Mouse (Mus musculus) monocyte, adult 59 days (primary cell): ENCODE data around the gene Rhobtb1. TPM values are rescaled to one million over a fixed set of nuclear protein-coding genes. Genes with fewer than 3 reads are reported as not detected.

Experiments used
- total RNA-seq, 2 experiments: library from RNA; stranded (reverse); gene quantifications; one replicate each; pipeline ENCODE4 v1.2.4; 2023

Rhobtb1 gene
- 1 to 10 TPM; 6.2 to 7.0 TPM for total RNA-seq

DNA sequence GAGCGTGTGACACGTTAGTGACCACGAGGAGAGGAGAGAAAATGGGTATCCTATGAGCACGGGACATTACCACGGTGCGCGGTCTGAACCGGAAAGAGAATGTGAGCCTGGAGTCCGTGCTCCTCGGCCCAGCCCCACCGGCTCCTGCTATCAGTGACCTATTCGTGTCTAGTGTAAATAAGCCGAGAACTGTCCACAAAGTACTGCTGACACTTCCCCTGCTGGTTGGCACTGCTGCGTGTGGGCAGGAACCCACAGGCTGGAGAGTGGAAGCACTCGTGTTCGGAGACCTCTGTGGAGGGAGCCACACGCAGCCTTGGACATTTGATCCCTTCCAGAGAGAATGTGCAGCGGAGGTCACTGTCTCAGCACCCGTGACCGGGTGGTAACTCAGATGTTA lies at the start of gene Rhobtb1:
Gene Rhobtb1 (plus strand): TSS at position 390 of the 400 bp plus-strand sequence.

GRCm38 (mm10) chr10:69212542-69213440 lies 61.6 kb downstream of the Rhobtb1 start, which contains the start of gene A930033H14Rik:
TSS of gene A930033H14Rik (minus strand) at chr10:69213098.

Other genes starting within 250 kb of the Rhobtb1 start
- under 1 TPM; 0.37 to 0.79 TPM for gene A930033H14Rik, start 61.7 kb downstream of the Rhobtb1 start, total RNA-seq
- 1 to 10 TPM; 1.3 to 1.6 TPM for gene Cdk1, start 201.5 kb downstream of the Rhobtb1 start, total RNA-seq
- not detected for gene Ank3, start 247.3 kb downstream of the Rhobtb1 start, total RNA-seq